Mouse (Mus musculus): ENCODE measurements at regions not wholly inside any gene's neighbourhood (a gene's known extent, or its start where the extent isn't known, plus 50 kb on each side); places are given as distances from the start of the nearest gene placed in this dataset.

DNA sequence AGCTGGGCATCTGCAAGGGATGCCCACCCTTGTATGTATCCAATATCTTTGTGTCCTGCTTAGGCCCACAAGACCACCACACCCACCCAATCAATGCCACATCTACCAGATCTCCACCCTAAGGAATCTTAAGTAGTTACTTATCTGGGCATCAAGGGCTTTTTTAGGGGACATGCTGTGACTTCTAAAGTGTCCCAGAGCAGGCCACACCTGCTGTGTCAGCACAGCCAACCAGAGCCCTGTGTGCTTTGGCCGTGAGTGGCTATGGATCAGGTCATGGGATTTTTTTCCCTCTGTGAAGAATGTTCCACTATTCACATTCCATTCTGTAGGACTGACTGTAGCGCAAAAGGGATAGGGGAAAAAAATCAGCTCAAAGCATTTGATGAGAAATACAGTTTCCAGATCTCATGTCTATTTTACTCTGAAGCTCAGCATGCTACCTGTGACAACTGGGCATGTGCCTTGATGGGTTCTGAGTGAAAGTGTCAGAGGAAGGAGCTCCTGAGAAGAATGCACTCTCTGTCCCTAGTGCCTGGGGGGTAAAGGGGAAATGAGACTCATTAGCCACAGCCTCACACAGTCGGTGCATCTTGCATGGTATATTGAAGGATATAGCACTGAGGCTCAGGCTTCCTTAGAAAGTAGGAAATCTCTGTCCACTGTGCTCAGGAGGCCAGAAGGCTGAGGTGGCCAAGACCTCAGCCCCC, 168.1 kb downstream of the Rnf152 start:
- TF ChIP-seq CTCF (IDR thresholded peaks at IDR 0.05; ENCODE audit: borderline replicate concordance, insufficient read depth, low read depth, low read length) (no peak), POLR2A (IDR thresholded peaks at IDR 0.05; ENCODE audit: borderline replicate concordance, insufficient read depth, low read length) (no peak)

Measured in cerebellum, adult 2 months (tissue).